Mouse (Mus musculus) yolk sac, embryonic 10.5 days (tissue): ENCODE data around the gene Prkg1.
A peak's percentile ranks its signal among the peaks of the same experiment; 100 is the strongest.

Experiments
- DNase-seq: peaks from one replicate; pipeline ENCODE4 v3.0.0-alpha.2; 2017; ENCODE audit warnings: low spot score

Gene Prkg1

GRCm38 (mm10) chr19:31621716-31622115, 143.1 kb downstream of the Prkg1 start:
- DNase-seq = no peak

- DNase-seq = no peak
These were observed 148.0 kb downstream of the Prkg1 start for GRCm38 (mm10) chr19:31616830-31617229.

GRCm38 (mm10) chr19:31616159-31616558, 148.7 kb downstream of the Prkg1 start:
- no peak for DNase-seq

- no peak for DNase-seq
These were observed 151.7 kb downstream of the Prkg1 start for GRCm38 (mm10) chr19:31613146-31613545.

- DNase-seq = no peak
These were observed 162.3 kb downstream of the Prkg1 start for GRCm38 (mm10) chr19:31602578-31602977.

GRCm38 (mm10) chr19:31594011-31594410, 170.8 kb downstream of the Prkg1 start:
- DNase-seq = no peak

GRCm38 (mm10) chr19:31590701-31591100, 174.1 kb downstream of the Prkg1 start:
- no peak for DNase-seq

- no peak for DNase-seq
These were observed 187.7 kb downstream of the Prkg1 start for GRCm38 (mm10) chr19:31577092-31577491.

GRCm38 (mm10) chr19:31564329-31564728, 200.5 kb downstream of the Prkg1 start:
- no peak for DNase-seq

GRCm38 (mm10) chr19:31546063-31546462, 218.8 kb downstream of the Prkg1 start:
- DNase-seq = no peak

- peak; percentile 50 for DNase-seq
These were observed 233.5 kb downstream of the Prkg1 start for GRCm38 (mm10) chr19:31531249-31531740.

- peak; percentile 9 for DNase-seq
These were observed 234.2 kb downstream of the Prkg1 start for GRCm38 (mm10) chr19:31530616-31531015.

- no peak for DNase-seq
These were observed 234.9 kb downstream of the Prkg1 start for GRCm38 (mm10) chr19:31529890-31530289.

GRCm38 (mm10) chr19:31514490-31514889, 250.3 kb downstream of the Prkg1 start:
- no peak for DNase-seq

GRCm38 (mm10) chr19:31507831-31508230, 257.0 kb downstream of the Prkg1 start:
- DNase-seq = no peak

- DNase-seq = no peak
These were observed 258.5 kb downstream of the Prkg1 start for GRCm38 (mm10) chr19:31506296-31506695.

- no peak for DNase-seq
These were observed 259.8 kb downstream of the Prkg1 start for GRCm38 (mm10) chr19:31505041-31505440.

GRCm38 (mm10) chr19:31497386-31497785, 267.4 kb downstream of the Prkg1 start:
- no peak for DNase-seq

- no peak for DNase-seq
These were observed 275.2 kb downstream of the Prkg1 start for GRCm38 (mm10) chr19:31489606-31490005.

GRCm38 (mm10) chr19:31471766-31472165, 293.1 kb downstream of the Prkg1 start:
- no peak for DNase-seq

- DNase-seq = no peak
These were observed 304.6 kb downstream of the Prkg1 start for GRCm38 (mm10) chr19:31460188-31460587.

GRCm38 (mm10) chr19:31444101-31444500, 320.7 kb downstream of the Prkg1 start:
- no peak for DNase-seq

- no peak for DNase-seq
These were observed 322.5 kb downstream of the Prkg1 start for GRCm38 (mm10) chr19:31442311-31442710.

- no peak for DNase-seq
These were observed 331.4 kb downstream of the Prkg1 start for GRCm38 (mm10) chr19:31433446-31433845.

GRCm38 (mm10) chr19:31431411-31431810, 333.4 kb downstream of the Prkg1 start:
- no peak for DNase-seq
